Mouse (Mus musculus): ENCODE results near the gene Fsd2. TPM values are rescaled to one million over a fixed set of nuclear protein-coding genes. Genes with fewer than 3 reads are reported as not detected.

Fsd2 gene
- polyA plus RNA-seq, 1 experiment from 2014 or later, result 0.47 TPM

DNA sequence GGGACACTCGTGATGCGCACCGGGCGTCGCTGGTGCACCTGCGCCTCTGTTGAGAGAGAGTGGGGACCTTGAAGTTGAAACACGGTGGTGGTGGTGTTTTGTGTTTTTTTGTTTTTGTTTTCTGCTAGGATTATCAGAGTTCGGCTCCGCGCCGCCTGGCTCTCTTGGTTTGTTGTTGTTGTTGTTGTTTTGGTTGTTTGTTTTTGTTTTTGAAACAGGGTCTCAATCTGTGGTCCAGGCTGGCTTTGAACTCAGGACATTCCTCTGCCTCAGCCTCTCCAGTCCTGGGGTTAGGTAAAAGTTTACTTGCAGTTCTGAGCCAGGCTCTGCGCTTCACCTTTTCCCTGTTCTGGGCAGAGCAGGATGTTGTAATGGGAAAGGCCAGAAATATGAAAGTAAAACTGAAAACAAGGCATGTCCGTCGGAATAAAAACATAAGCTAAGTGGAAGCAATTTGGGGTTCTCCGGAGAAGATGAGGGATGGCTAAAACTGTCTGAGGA, 5.2 kb upstream of the Fsd2 start:
- peak overlapping the region; percentile 78 for H3K4me2 ChIP-seq
- 9% methylated on average over 15 of the region's 15 CpGs for WGBS (ENCODE audit: insufficient replicate concordance)
- no peaks in the 10 kb centered on the region for H3K9me3 ChIP-seq (replicated peaks)
- peak overlapping the region; percentile 90 for H3K4me3 ChIP-seq (replicated peaks)
- no peaks in the 10 kb centered on the region for H3K27me3 ChIP-seq
- H3K9ac ChIP-seq, result peak overlapping the region; percentile 93
- ATAC-seq (ENCODE audit: insufficient read depth), result no peak
- H3K36me3 ChIP-seq (replicated peaks), result peaks cover 23% of the 10 kb centered on the region
- peaks cover 28% of the 10 kb centered on the region for H3K4me1 ChIP-seq (replicated peaks)
- peak overlapping the region; percentile 97 for H3K27ac ChIP-seq (replicated peaks)

DNA sequence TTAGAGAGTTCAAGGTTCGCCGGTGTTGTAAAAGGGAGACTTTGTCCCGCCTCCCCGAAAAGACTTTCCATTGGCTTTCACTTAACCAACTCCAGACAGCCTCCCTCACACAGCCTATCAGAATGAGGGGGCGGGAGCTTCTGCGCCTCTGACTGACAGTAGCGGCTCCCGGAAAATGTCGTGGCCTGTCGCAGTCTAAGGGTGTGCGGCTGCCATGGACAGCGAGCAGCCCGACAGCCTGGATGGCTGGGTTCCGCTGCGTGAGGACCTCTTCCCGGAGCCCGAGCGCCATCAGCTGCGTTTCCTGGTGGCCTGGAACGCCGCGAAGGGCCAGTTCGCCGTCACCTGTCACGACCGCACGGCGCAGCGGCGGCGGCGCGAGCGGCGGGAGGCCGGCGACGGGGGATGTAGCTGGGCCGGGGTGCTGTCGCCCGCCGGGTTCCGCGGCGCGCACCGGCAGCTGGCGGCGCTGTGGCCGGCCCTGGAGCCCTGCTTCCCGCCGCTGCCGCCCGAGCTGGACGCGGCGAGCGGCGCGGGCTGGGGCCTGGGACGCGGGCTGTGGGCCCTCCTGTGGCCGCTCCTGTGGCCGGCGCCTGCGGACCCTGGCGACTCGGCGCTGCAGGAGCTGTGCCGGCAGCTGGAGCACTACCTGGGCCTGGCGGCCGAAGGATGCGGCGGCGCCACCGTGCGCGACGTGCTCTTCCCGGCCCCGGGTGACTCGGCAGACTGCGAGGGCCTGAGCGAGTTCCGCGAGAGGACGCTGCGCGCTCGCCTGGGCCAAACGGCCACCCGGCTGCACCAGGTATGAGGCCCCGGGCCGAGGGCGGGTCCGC, 4.6 kb upstream of the Fsd2 start, which contains the start of gene Whamm:
Gene Whamm, plus strand, starts transcription at position 159 of the 833 bp plus-strand sequence.
- H3K4me1 ChIP-seq (replicated peaks), result peaks cover 28% of the 10 kb centered on the region
- no peaks in the 10 kb centered on the region for H3K27me3 ChIP-seq
- peak within 1 kb of the TSS; percentile 90 for H3K4me3 ChIP-seq (replicated peaks)
- peak within 1 kb of the TSS; percentile 93 for H3K9ac ChIP-seq
- peak within 1 kb of the TSS; percentile 97 for H3K27ac ChIP-seq (replicated peaks)
- peak within 1 kb of the TSS; percentile 78 for H3K4me2 ChIP-seq
- H3K9me3 ChIP-seq (replicated peaks), result no peaks in the 10 kb centered on the region
- WGBS (ENCODE audit: insufficient replicate concordance), result under 1% methylated on average over 95 of the region's 96 CpGs
- ATAC-seq (ENCODE audit: insufficient read depth), result peak; percentile 97
- H3K36me3 ChIP-seq (replicated peaks), result peaks cover 16% of the 10 kb centered on the region

DNA sequence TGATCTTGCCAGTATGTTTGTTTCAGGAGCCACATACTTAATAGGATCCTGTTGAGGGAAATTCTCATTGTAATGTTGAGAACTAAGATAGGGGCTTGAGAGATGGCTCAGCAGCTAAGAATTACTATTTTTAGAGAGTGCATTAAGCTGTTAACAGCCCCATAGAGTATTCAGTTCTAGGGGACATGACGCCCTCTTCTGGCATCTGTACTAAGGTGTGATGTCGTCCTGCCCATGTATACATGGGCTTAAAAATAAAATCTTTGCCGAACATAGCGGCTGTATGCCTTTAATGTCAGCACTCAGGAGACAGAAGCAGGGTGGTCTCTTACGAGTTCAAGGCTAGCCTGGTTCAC, 4.0 kb upstream of the Fsd2 start:
- peak overlapping the region; percentile 78 for H3K4me2 ChIP-seq
- peak overlapping the region; percentile 90 for H3K4me3 ChIP-seq (replicated peaks)
- no peaks in the 10 kb centered on the region for H3K9me3 ChIP-seq (replicated peaks)
- WGBS (ENCODE audit: insufficient replicate concordance), result 4% methylated on average over 5 of the region's 5 CpGs
- peak overlapping the region; percentile 93; the same call in 1 of the 2 replicates for H3K9ac ChIP-seq
- peaks cover 28% of the 10 kb centered on the region for H3K4me1 ChIP-seq (replicated peaks)
- peaks cover 10% of the 10 kb centered on the region for H3K36me3 ChIP-seq (replicated peaks)
- peak; percentile 6; the same call in 1 of the 2 replicates for ATAC-seq (ENCODE audit: insufficient read depth)
- 0 out of 2 replicates have a peak overlapping the region, but pooled peaks have one; percentile 4 for H3K27ac ChIP-seq (replicated peaks)
- 0 out of 2 replicates have a peak, but pooled peaks cover under 1% of the 10 kb centered on the region for H3K27me3 ChIP-seq

DNA sequence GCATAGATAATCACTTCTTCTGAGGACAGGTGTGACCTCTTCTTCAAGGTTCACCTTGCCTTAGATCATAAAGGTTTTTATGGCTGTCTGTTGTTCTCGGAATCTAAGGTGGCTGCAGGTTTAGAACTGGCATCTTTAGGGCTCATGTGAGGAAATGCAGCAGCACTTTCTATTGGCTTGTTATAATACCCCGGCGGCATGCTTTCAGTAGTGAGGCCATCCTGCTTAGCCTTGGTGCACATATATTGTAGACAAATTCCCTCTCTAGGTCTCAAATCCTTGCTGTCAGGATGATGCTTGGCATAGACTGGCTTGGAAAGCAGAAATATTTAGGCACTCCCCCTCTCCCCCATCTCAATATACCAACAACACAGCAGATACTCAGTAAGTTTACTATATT, 3.5 kb upstream of the Fsd2 start:
- no peaks in the 10 kb centered on the region for H3K9me3 ChIP-seq (replicated peaks)
- WGBS (ENCODE audit: insufficient replicate concordance), result 92% methylated on average over 3 of the region's 3 CpGs
- 0 out of 2 replicates have a peak overlapping the region, but pooled peaks have one; percentile 78 for H3K4me2 ChIP-seq
- H3K4me3 ChIP-seq (replicated peaks), result no peak overlapping the region
- no peak for ATAC-seq (ENCODE audit: insufficient read depth)
- 0 out of 2 replicates have a peak, but pooled peaks cover 4% of the 10 kb centered on the region for H3K27me3 ChIP-seq
- H3K4me1 ChIP-seq (replicated peaks), result peaks cover 28% of the 10 kb centered on the region
- H3K36me3 ChIP-seq (replicated peaks), result peaks cover 6% of the 10 kb centered on the region
- 0 out of 2 replicates have a peak overlapping the region, but pooled peaks have one; percentile 4 for H3K27ac ChIP-seq (replicated peaks)
- no peak overlapping the region for H3K9ac ChIP-seq

DNA sequence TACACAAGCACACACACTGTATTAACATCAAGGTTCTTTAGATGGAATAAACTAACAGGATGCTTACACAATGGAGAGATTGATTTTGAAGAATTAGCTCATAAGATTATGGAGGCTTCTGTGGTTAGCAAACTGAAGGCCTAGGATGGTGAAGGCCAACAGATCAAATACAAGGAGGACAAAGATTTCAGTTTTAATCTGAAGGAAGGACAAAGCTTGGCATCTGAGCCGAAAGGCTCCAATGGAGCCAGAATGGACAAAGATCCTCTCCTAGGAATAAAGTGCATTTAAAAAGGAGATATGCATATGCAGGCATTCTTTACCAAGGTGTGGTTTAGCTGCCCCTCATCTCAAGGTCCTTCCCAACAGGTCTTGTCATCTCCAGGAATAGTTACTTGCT, 3.1 kb upstream of the Fsd2 start:
- 86% methylated on average over 1 of the region's 1 CpGs for WGBS (ENCODE audit: insufficient replicate concordance)
- Histone ChIP-seq H3K4me3 (replicated peaks) (no peak overlapping the region), H3K4me1 (replicated peaks) (peaks cover 28% of the 10 kb centered on the region), H3K27ac (replicated peaks) (no peak overlapping the region), H3K27me3 (0 out of 2 replicates have a peak, but pooled peaks cover 4% of the 10 kb centered on the region), H3K9ac (no peak overlapping the region), H3K4me2 (no peak overlapping the region), H3K36me3 (replicated peaks) (peaks cover 1% of the 10 kb centered on the region), H3K9me3 (replicated peaks) (no peaks in the 10 kb centered on the region)
- no peak for ATAC-seq (ENCODE audit: insufficient read depth)

DNA sequence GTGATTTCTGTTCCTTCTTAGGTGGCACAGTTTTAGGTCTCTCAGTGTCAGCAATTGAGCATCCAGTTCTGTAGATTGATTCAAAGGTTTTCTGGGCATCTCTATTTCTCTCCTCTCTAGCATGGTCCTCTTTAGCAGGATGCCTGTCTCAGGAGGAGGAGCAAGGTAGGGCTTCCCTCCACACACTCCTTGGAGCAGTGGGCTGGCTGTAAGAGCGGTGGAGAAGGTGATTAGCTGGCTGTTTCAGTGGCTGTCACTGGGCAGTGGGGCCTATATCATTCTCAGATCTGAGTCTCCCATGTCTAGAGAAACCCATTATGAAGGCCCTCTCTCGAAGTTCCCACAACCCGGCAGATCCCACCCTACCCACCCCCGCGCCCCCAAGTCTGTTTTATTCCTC, 652 bp upstream of the Fsd2 start:
- Histone ChIP-seq H3K36me3 (replicated peaks) (no peaks in the 10 kb centered on the region), H3K4me1 (replicated peaks) (peaks cover 11% of the 10 kb centered on the region), H3K27ac (replicated peaks) (no peak overlapping the region), H3K4me2 (no peak overlapping the region), H3K27me3 (0 out of 2 replicates have a peak, but pooled peaks cover 4% of the 10 kb centered on the region), H3K4me3 (replicated peaks) (no peak overlapping the region), H3K9ac (no peak overlapping the region), H3K9me3 (replicated peaks) (no peaks in the 10 kb centered on the region)
- no peak for ATAC-seq (ENCODE audit: insufficient read depth)
- 75% methylated on average over 5 of the region's 5 CpGs for WGBS (ENCODE audit: insufficient replicate concordance)

DNA sequence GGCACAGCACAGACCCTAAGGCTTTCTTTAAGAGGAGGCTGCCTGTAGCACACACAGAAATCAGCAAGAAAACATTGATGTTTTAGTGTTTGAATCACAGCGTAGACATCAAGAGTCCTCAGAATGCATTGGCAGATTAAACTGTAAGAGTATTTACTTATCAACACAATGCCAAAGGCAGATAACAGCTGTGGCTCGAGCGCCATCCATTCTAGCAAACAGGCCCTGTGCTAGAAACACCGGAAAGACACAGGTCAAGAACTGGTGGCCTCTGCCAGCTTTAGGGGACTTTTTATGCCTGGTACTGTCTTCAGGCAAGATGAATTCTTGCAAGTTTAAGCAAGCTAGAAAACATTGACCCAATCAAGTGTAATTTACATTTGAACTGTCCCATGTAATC, 412 bp downstream of the Fsd2 start:
- Histone ChIP-seq H3K4me3 (replicated peaks) (no peak overlapping the region), H3K4me1 (replicated peaks) (peaks cover 7% of the 10 kb centered on the region; the same call in 1 of the 2 replicates), H3K27me3 (0 out of 2 replicates have a peak, but pooled peaks cover 4% of the 10 kb centered on the region), H3K36me3 (replicated peaks) (no peaks in the 10 kb centered on the region), H3K4me2 (no peak overlapping the region), H3K27ac (replicated peaks) (no peak overlapping the region), H3K9me3 (replicated peaks) (no peaks in the 10 kb centered on the region), H3K9ac (no peak overlapping the region)
- ATAC-seq (ENCODE audit: insufficient read depth), result no peak
- WGBS (ENCODE audit: insufficient replicate concordance), result 22% methylated on average over 4 of the region's 4 CpGs

DNA sequence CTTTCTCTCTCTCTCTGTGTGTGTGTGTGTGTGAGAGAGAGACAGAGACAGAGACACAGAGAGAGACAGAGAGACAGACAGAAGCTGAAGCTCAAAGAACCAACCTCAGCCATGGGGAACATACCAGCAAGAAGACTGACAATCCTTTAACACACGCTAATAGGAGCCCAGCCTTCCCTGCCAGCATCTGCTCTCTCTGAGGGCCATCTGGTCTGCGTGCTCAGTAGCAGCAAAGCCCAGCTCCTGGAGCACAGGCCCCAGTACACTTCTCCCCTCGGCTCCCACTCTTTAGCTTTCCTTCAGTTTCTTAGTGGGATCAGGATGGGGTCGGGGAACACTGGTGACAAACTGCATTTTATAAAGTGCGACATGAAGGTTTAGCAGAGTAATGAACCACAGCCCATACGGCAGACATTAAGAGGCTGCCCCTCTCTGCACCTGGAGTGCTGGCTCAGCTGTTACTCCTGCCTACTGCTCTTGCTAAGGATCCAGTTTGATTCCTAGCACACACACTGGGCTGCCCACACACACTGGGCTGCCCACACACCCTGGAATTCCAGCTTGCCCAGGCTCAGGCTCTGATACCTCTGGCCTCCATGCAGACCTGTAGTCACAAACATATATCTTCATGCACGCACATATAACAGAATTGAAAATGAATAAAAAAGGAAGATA, 1.2 kb downstream of the Fsd2 start:
- H3K27ac ChIP-seq (replicated peaks), result no peak overlapping the region

DNA sequence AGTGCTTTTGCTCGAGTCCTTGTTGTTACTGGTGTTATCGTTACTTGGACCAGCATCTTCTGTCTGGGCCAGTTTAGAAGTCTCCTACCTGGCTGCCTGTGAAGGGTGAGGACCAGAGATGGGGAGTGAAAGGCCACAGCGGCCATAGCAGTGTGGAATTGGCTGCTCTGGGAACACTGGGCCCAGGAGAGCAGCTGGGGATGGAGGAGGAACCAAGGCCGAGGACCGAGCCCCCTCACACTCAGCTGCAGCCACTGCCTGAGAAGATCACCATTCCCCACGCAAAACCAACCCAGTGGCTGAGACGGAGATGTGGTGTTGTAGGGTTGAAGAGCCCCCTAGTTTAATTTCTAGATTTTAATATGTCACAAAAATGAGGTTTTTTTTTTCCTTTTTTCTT, 2.0 kb downstream of the Fsd2 start:
- no peak for ATAC-seq (ENCODE audit: insufficient read depth)
- Histone ChIP-seq H3K9me3 (replicated peaks) (no peaks in the 10 kb centered on the region), H3K27me3 (0 out of 2 replicates have a peak, but pooled peaks cover 4% of the 10 kb centered on the region), H3K27ac (replicated peaks) (no peak overlapping the region), H3K4me3 (replicated peaks) (no peak overlapping the region), H3K9ac (no peak overlapping the region), H3K4me2 (no peak overlapping the region), H3K36me3 (replicated peaks) (no peaks in the 10 kb centered on the region), H3K4me1 (replicated peaks) (no peaks in the 10 kb centered on the region)
- WGBS (ENCODE audit: insufficient replicate concordance), result 61% methylated on average over 7 of the region's 7 CpGs

More for the DNA sequence above, 1.2 kb downstream of the Fsd2 start:
- ATAC-seq (ENCODE audit: insufficient read depth), result no peak
- WGBS (ENCODE audit: insufficient replicate concordance), result 59% methylated on average over 7 of the region's 7 CpGs
- peaks cover 3% of the 10 kb centered on the region; the same call in 1 of the 2 replicates for H3K4me1 ChIP-seq (replicated peaks)
- no peaks in the 10 kb centered on the region for H3K36me3 ChIP-seq (replicated peaks)
- 0 out of 2 replicates have a peak, but pooled peaks cover 4% of the 10 kb centered on the region for H3K27me3 ChIP-seq
- no peak overlapping the region for H3K4me3 ChIP-seq (replicated peaks)
- no peaks in the 10 kb centered on the region for H3K9me3 ChIP-seq (replicated peaks)
- no peak overlapping the region for H3K9ac ChIP-seq
- H3K4me2 ChIP-seq, result no peak overlapping the region

DNA sequence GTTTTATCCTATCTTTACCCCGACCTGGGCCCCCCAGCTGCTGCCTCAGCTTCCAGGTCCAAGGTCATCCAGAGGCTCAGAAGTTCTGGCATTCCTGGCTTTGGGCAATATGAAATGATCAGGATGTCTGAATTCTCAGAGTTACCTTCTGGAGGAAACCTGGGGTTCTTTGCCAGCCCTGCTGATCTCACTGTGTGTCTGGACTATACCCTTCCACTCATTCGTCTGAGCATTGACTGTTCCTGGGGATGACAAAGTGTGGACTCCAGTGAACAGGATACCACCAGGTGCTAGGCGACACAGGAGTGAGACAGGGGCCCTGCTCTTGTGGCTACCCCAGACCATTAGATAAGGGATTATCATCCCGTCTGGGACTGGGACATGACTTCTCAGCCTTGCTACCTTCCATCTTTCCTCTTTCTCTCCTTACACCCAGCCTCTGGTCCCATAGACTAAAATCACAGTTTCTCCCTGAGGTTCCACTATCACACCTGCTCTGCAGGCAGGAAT, 3.2 kb downstream of the Fsd2 start:
- Histone ChIP-seq H3K9me3 (replicated peaks) (no peaks in the 10 kb centered on the region), H3K27me3 (0 out of 2 replicates have a peak, but pooled peaks cover 4% of the 10 kb centered on the region), H3K36me3 (replicated peaks) (no peaks in the 10 kb centered on the region), H3K4me2 (no peak overlapping the region), H3K4me3 (replicated peaks) (no peak overlapping the region), H3K9ac (no peak overlapping the region), H3K27ac (replicated peaks) (no peak overlapping the region), H3K4me1 (replicated peaks) (no peaks in the 10 kb centered on the region)
- 50% methylated on average over 4 of the region's 4 CpGs for WGBS (ENCODE audit: insufficient replicate concordance)
- no peak for ATAC-seq (ENCODE audit: insufficient read depth)

DNA sequence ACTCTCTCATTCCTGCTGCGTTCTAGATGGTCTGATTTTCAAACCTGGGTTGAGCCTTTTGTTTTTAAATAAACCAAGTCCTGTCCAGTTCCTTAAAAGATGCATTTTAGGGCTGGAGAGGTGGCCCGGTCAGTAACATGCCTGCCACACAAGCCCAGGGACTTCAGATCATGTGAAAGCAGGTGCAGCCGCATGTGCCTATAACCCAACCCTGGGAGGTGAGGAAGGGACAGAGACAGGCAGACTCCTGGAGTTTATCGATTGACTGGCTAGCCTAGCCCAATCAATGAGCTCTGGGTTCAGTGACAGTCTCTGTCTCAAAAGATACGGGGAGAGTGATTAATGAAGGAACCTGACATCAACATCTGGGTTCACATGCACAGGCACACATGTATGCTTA, 5.5 kb downstream of the Fsd2 start:
- Histone ChIP-seq H3K27me3 (peaks cover 11% of the 10 kb centered on the region; the same call in 1 of the 2 replicates), H3K36me3 (replicated peaks) (no peaks in the 10 kb centered on the region), H3K4me1 (replicated peaks) (no peaks in the 10 kb centered on the region), H3K9ac (no peak overlapping the region), H3K27ac (replicated peaks) (no peak overlapping the region), H3K9me3 (replicated peaks) (no peaks in the 10 kb centered on the region), H3K4me2 (no peak overlapping the region), H3K4me3 (replicated peaks) (no peak overlapping the region)
- 66% methylated on average over 5 of the region's 5 CpGs for WGBS (ENCODE audit: insufficient replicate concordance)
- no peak for ATAC-seq (ENCODE audit: insufficient read depth)

Data from liver, embryonic 15.5 days (tissue).